Mouse (Mus musculus) forebrain, embryonic 10.5 days (tissue): ENCODE results near the gene 4930442H23Rik. TPM values are rescaled to one million over a fixed set of nuclear protein-coding genes. Genes with fewer than 3 reads are reported as not detected.

Experiments used
- DNase-seq: peaks from one replicate; pipeline ENCODE4 v3.0.0-alpha.2; 2017; ENCODE audit warnings: low spot score; ENCODE audit errors: extremely low spot score
- H3K27ac ChIP-seq: fragments of 300-500 bp; sonication (generic); 2 replicates; pipeline ENCODE4 v1.5.1; 2016; ENCODE audit warnings: mild to moderate bottlenecking
- H3K27me3 ChIP-seq: fragments of 300-500 bp; sonication (generic); 2 replicates; pipeline ENCODE4 v1.6.1; 2016; ENCODE audit warnings: mild to moderate bottlenecking; ENCODE audit not compliant: poor library complexity, severe bottlenecking
- H3K36me3 ChIP-seq: fragments of 300-500 bp; sonication (generic); replicated peaks from 2 replicates; pipeline ENCODE4 v1.6.1; 2016; ENCODE audit warnings: mild to moderate bottlenecking, moderate library complexity
- H3K4me1 ChIP-seq: fragments of 300-500 bp; sonication (generic); 2 replicates; pipeline ENCODE4 v1.6.1; 2016
- H3K4me3 ChIP-seq: fragments of 300-500 bp; sonication (generic); 2 replicates; pipeline ENCODE4 v1.5.1; 2016; ENCODE audit warnings: mild to moderate bottlenecking, moderate library complexity
- H3K9me3 ChIP-seq: fragments of 300-500 bp; sonication (generic); 2 replicates; pipeline ENCODE4 v1.6.1; 2016; ENCODE audit warnings: mild to moderate bottlenecking, moderate library complexity
- WGBS: fragments of 180-500 bp; shearing (Covaris S2); methylation state at CpG from one replicate; pipeline ENCODE4 v1.1.7; 2016; 5-methylcytosine and 5-hydroxymethylcytosine counted together
- polyA plus RNA-seq: library from polyadenylated mRNA; unstranded; fragments of >200 nt; fragmentation: Nextera tagmentation; extraction: Ambion mirVana; gene quantifications from 2 replicates; pipeline ENCODE4 v1.2.1, GENCODE M21; 2016

Gene 4930442H23Rik
- polyA plus RNA-seq, 1 experiment from 2014 or later: not detected

DNA sequence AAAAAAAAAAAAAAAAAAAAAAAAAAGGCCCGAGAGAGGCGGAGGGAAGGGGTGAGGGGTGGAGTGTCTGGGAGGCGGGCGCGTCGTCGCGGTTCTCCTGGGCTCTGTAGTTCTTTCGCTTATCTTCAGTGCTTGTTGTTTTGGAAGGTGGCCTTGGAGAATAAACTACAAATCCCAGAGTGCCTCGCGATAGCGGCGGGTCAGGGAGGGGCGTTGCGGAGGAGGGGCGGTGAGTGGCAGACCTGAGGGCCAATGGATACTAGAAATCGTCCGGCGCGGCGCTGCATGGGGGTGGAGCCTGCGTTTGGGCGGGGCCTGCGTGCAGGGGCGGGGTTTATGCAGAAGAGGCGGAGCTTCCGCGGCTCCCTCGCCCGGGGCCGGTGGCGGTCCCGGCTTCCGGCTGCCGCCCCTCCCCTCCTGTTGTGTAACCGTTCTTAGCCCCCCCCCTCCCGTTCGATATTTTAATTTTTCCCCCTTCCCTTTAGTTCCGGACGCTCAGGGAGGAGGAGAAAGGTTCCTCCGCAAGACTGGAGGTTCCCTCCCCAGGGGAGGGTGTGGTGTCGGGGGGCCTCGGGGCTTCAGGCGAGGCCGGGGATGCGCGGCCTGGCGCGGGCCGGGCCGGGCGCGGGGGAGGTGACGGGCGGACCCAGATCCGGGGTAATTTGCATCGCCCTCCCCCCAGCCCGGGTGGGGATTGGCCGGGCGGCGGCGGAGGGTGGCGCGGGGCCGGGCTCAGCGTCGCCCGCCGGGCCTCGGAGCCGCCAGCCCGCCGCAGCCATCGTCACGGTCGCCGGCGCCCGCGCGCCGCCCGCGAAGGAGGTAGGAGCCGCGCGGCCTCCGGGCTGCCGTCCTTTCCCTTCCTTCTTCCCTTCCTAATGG is 46.2 kb downstream of the 4930442H23Rik start:
- Histone ChIP-seq H3K27me3 (peaks cover 36% of the 10 kb centered on the region), H3K36me3 (peaks cover 7% of the 10 kb centered on the region), H3K4me3 (peak overlapping the region; percentile 91), H3K4me1 (peaks cover 71% of the 10 kb centered on the region), H3K9me3 (no peaks in the 10 kb centered on the region), H3K27ac (peak overlapping the region; percentile 97)
- under 1% methylated on average over 81 of the region's 89 CpGs for WGBS
- DNase-seq: peak; percentile 100

DNA sequence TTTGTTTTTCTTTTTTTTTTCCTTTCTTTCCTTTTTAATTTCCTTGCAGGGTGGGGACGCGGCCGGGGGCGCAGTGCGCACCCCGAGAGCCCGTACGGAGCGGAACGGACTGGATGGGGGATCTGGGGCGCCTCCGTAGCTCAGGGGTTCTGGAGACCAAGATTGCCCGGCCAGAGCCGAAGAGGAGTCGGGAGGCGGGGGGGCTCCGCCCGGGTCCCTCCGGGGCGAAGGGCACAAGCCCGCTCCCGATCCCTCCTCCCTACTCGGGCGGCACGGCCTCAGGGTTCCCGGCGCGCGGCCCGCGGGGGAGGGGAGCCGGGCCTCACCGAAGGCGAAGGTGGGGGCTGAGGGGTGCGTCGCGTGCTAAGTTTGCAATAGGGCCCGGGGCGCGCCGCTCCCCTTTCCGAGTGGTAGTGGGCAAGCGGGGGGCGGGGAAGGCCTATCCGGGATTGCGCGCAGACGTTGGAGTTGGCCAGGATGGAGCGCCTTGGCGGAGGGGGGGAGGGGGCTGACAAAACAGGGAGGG is 46.9 kb downstream of the 4930442H23Rik start:
- peak overlapping the region; percentile 97 for H3K27ac ChIP-seq
- 1% methylated on average over 49 of the region's 50 CpGs for WGBS
- peaks cover 4% of the 10 kb centered on the region for H3K36me3 ChIP-seq
- DNase-seq: peak; percentile 83
- H3K4me3 ChIP-seq: peak overlapping the region; percentile 91
- H3K27me3 ChIP-seq: peaks cover 36% of the 10 kb centered on the region
- H3K4me1 ChIP-seq: peaks cover 64% of the 10 kb centered on the region
- H3K9me3 ChIP-seq: no peaks in the 10 kb centered on the region

DNA sequence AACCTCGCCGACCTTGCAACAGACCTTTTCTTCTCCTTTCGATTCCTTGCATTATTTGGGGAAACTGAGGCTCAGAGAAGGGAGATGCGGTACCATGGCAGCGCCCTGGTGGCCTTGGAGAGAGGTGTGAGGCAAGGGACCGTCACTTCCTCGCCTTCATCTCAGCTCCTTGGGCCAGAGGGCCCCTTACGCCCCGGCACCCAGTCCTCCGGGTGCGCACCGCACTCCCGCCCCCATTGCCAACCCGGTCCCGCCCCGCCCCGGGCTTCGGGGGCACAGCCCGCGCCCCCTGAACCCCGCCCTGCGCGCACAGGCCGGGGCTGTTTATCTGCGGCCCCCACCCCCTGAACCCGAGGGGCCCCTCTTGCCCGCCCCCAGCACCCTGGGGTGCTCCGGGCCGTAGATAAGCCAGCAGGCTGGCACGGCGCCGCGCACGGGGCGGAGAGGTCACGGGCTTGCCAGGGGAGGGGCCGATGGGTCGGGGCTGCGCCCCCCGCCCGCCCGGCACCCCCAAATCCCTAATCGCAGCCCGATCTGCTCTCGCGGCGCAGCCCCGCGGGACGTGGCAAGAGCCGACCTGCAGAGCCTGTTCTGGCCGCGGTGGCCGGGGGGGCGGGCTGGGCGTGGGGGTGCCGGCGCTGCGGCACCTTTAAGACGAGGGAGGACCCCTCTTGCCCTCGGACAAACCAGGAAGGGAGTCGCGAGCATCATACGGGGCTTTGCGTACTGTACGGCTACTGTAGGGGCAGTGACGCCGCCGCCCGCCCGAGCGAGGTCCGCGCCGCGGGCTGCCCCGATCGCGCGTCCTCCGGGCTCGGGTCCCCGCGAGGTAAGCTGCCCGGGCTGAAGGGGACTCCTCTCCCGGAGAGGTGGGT is 47.6 kb downstream of the 4930442H23Rik start:
- peak overlapping the region; percentile 97 for H3K27ac ChIP-seq
- peak overlapping the region; percentile 91 for H3K4me3 ChIP-seq
- no peaks in the 10 kb centered on the region for H3K9me3 ChIP-seq
- peaks cover 4% of the 10 kb centered on the region; the same call in 1 of the 2 replicates for H3K36me3 ChIP-seq
- DNase-seq: peak; percentile 68
- WGBS: under 1% methylated on average over 86 of the region's 86 CpGs
- peaks cover 57% of the 10 kb centered on the region for H3K4me1 ChIP-seq
- peaks cover 40% of the 10 kb centered on the region for H3K27me3 ChIP-seq

DNA sequence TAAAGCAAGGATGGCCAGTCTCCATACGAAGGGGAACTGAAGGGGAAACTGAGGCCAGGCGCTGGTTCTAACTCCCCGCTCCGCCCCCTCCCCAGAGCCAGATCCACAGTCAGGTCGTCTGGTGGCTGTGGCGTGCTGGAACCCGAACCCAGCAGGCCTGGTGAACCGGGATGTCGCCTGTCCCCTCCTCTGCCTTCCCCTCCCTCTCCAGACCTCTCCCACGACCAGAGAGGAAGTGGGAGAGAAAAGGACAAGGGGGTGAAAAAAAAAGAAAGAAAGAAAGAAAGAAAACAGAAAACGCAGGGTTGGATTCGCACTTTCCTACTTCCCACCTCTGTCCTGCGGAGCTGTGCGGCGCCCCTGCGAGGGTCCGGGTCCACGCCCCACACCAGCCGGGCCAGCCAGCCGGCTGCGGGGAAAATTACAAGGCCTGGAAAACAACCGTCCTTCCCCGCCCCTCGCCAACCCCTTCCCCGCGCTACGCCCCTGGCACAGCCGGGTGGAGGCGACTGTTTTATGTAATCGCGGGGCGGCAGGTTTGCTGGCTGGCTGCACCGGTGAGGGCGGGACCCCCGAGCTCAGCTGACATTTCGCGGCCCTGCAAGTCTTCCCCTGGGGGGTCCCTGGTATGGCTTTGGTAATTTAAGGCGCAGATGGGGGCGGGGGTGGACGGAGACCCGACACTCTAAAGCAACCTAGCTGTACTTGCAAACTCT is 48.5 kb downstream of the 4930442H23Rik start, which contains the start of gene Zbtb7a:
Zbtb7a (plus strand) TSS at position 255 of the 716 bp plus-strand sequence.
- peak within 1 kb of the TSS; percentile 97 for H3K27ac ChIP-seq
- no peaks in the 10 kb centered on the region for H3K9me3 ChIP-seq
- H3K4me3 ChIP-seq: peak within 1 kb of the TSS; percentile 91
- peaks cover 49% of the 10 kb centered on the region for H3K27me3 ChIP-seq
- peak; percentile 60 for DNase-seq
- peaks cover 47% of the 10 kb centered on the region for H3K4me1 ChIP-seq
- WGBS: 2% methylated on average over 41 of the region's 41 CpGs
- H3K36me3 ChIP-seq: no peaks in the 10 kb centered on the region

DNA sequence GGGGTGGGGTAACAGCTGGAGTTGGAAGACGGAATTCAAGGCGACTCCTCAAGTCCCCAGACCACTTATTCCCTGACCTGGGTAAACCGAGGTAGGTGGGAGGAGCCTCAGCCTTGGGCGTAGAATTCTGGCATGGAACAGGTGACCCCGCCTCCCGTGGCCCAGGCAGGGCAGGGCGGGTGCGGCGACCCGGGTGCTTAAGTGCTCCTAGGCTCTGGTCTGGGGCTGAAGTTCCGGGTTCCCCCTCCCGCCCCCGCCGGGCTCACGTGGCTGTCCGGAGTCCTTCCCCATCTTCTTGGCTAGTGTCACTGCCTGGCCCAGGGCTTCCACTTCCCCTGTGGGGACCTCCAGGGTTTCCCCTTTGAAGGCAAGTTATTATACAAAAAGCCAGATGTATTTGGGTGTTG is 49.5 kb downstream of the 4930442H23Rik start:
- DNase-seq: no peak

More for the DNA sequence above, 49.5 kb downstream of the 4930442H23Rik start:
- H3K4me1 ChIP-seq: peaks cover 47% of the 10 kb centered on the region
- 2% methylated on average over 16 of the region's 16 CpGs for WGBS
- H3K4me3 ChIP-seq: peak overlapping the region; percentile 91
- H3K36me3 ChIP-seq: no peaks in the 10 kb centered on the region
- peaks cover 59% of the 10 kb centered on the region for H3K27me3 ChIP-seq
- H3K9me3 ChIP-seq: no peaks in the 10 kb centered on the region
- no peak overlapping the region for H3K27ac ChIP-seq

Other genes starting within 250 kb of the 4930442H23Rik start
- 6.3 and 6.9 TPM in 2 replicates for gene Gng7, start 168.9 kb downstream of the 4930442H23Rik start, polyA plus RNA-seq
- gene Diras1, start 158.2 kb downstream of the 4930442H23Rik start, polyA plus RNA-seq: 2.1 and 2.5 TPM in 2 replicates
- 15.7 and 15.8 TPM in 2 replicates for gene Slc39a3, start 146.4 kb downstream of the 4930442H23Rik start, polyA plus RNA-seq
- 285 and 286 TPM in 2 replicates for gene Sgta, start 123.7 kb downstream of the 4930442H23Rik start, polyA plus RNA-seq
- 106 and 114 TPM in 2 replicates for gene Thop1, start 113.8 kb downstream of the 4930442H23Rik start, polyA plus RNA-seq
- 0.14 and 0.22 TPM in 2 replicates for gene Creb3l3, start 85.0 kb downstream of the 4930442H23Rik start, polyA plus RNA-seq
- gene Map2k2, start 77.9 kb downstream of the 4930442H23Rik start, polyA plus RNA-seq: 186 and 206 TPM in 2 replicates
- 6.8 and 7.5 TPM in 2 replicates for gene Zbtb7a, start 48.6 kb downstream of the 4930442H23Rik start, polyA plus RNA-seq
- gene Pias4, start 15.9 kb downstream of the 4930442H23Rik start, polyA plus RNA-seq: 56.2 and 58.7 TPM in 2 replicates
- gene Eef2, start 7.2 kb downstream of the 4930442H23Rik start, polyA plus RNA-seq: 596 and 599 TPM in 2 replicates
- 41.6 and 44.9 TPM in 2 replicates for gene Dapk3, start 844 bp downstream of the 4930442H23Rik start, polyA plus RNA-seq
- gene Nmrk2, start 18.2 kb upstream of the 4930442H23Rik start, polyA plus RNA-seq: not detected in 2 replicates
- 5.3 and 6.7 TPM in 2 replicates for gene Atcay, start 47.0 kb upstream of the 4930442H23Rik start, polyA plus RNA-seq
- 2.4 and 2.7 TPM in 2 replicates for gene Zfr2, start 49.3 kb upstream of the 4930442H23Rik start, polyA plus RNA-seq
- 3.7 and 5.0 TPM in 2 replicates for gene Matk, start 69.1 kb upstream of the 4930442H23Rik start, polyA plus RNA-seq
- 217 TPM in 2 replicates for gene Mrpl54, start 83.1 kb upstream of the 4930442H23Rik start, polyA plus RNA-seq
- gene Apba3, start 83.1 kb upstream of the 4930442H23Rik start, polyA plus RNA-seq: 51.9 and 52.1 TPM in 2 replicates
- 8.8 and 10.1 TPM in 2 replicates for gene Tjp3, start 107.7 kb upstream of the 4930442H23Rik start, polyA plus RNA-seq
- 60.6 and 62.1 TPM in 2 replicates for gene Pip5k1c, start 109.1 kb upstream of the 4930442H23Rik start, polyA plus RNA-seq
- 56.0 and 56.7 TPM in 2 replicates for gene Cactin, start 137.3 kb upstream of the 4930442H23Rik start, polyA plus RNA-seq
- gene Tbxa2r, start 144.9 kb upstream of the 4930442H23Rik start, polyA plus RNA-seq: 2.4 and 3.0 TPM in 2 replicates
- gene Gipc3, start 159.4 kb upstream of the 4930442H23Rik start, polyA plus RNA-seq: not detected in 2 replicates
- gene Hmg20b, start 166.6 kb upstream of the 4930442H23Rik start, polyA plus RNA-seq: 101 and 108 TPM in 2 replicates
- gene Mfsd12, start 173.6 kb upstream of the 4930442H23Rik start, polyA plus RNA-seq: 6.7 and 7.5 TPM in 2 replicates
- 0.35 and 0.52 TPM in 2 replicates for gene 4930404N11Rik, start 182.0 kb upstream of the 4930442H23Rik start, polyA plus RNA-seq
- 135 and 139 TPM in 2 replicates for gene Fzr1, start 194.7 kb upstream of the 4930442H23Rik start, polyA plus RNA-seq
- gene Dohh, start 200.6 kb upstream of the 4930442H23Rik start, polyA plus RNA-seq: 96.8 and 97.9 TPM in 2 replicates
- 2.6 and 3.1 TPM in 2 replicates for gene Gm48551, start 200.6 kb upstream of the 4930442H23Rik start, polyA plus RNA-seq
- gene Gm48552, start 205.2 kb upstream of the 4930442H23Rik start, polyA plus RNA-seq: 0.78 and 1.4 TPM in 2 replicates
- 1.6 and 1.9 TPM in 2 replicates for gene Smim24, start 209.2 kb upstream of the 4930442H23Rik start, polyA plus RNA-seq